Mouse (Mus musculus): ENCODE measurements around the gene Noct. TPM values are rescaled to one million over a fixed set of nuclear protein-coding genes. Genes with fewer than 3 reads are reported as not detected.

The Noct gene
- total and polyA plus RNA-seq, 3 experiments: 8.7 to 13.8 (median 12.0) TPM

GRCm38 (mm10) chr3:51200894-51201293, 23.4 kb upstream of the Noct start:
- H3K9me3 ChIP-seq (replicated peaks; ENCODE audit: low read length): peaks cover 6% of the 10 kb centered on the region
- dilution Hi-C loops (cut with MboI; ENCODE audit: extremely low pct_ligation_motif_present, extremely low pct_unique_long_range_greater_than_20kb, low sequenced_read_pairs) (no loop called here), in situ Hi-C loops (cut with MboI; ENCODE audit: low pct_ligation_motif_present, low pct_unique_long_range_greater_than_20kb, low sequenced_read_pairs) (loop anchor here (25.0 kb wide), 1 partner anchor 764 kb away; the partner anchor contains the start of gene Slc7a11)
- TF ChIP-seq RCOR1 (conservative IDR thresholded peaks at IDR 0.05; ENCODE audit: low read depth, low read length) (no peak), MYC (IDR thresholded peaks at IDR 0.05; ENCODE audit: low read depth, low read length) (no peak), SMC3 (IDR thresholded peaks at IDR 0.05; ENCODE audit: low read depth, low read length) (no peak), MAX (IDR thresholded peaks at IDR 0.05; ENCODE audit: low read length) (no peak), ELF1 (IDR thresholded peaks at IDR 0.05; ENCODE audit: low read depth, low read length) (no peak), MAZ (IDR thresholded peaks at IDR 0.05; ENCODE audit: low read depth, low read length) (no peak), ETS1 (conservative IDR thresholded peaks at IDR 0.05; ENCODE audit: low read depth, low read length) (no peak), CHD1 (IDR thresholded peaks at IDR 0.05; ENCODE audit: low read depth, low read length) (no peak), BHLHE40 (IDR thresholded peaks at IDR 0.05; ENCODE audit: low read depth, low read length) (no peak), EP300 (IDR thresholded peaks at IDR 0.05; ENCODE audit: low read length) (no peak)
- peaks cover 4% of the 10 kb centered on the region for H3K79me2 ChIP-seq (replicated peaks; ENCODE audit: control insufficient read depth, extremely low read depth, insufficient read depth, poor library complexity, severe bottlenecking)
- H3K4me3 ChIP-seq (replicated peaks in 1 of 3; ENCODE audit: low read depth in 2 of 3, low read length in 2 of 3, poor library complexity in 1 of 3): no peak overlapping the region
- no peak for DNase-seq (ENCODE audit: extremely low read depth)
- peaks cover 5 to 29% of the 10 kb centered on the region in 2 experiments for H3K4me1 ChIP-seq (ENCODE audit: control insufficient read depth in 1 of 2, insufficient read depth in 2 of 2)
- peaks cover 11 to 69% of the 10 kb centered on the region in 2 experiments for H3K36me3 ChIP-seq (replicated peaks in 1 of 2; ENCODE audit: control insufficient read depth in 1 of 2, insufficient read depth in 1 of 2, low read length in 1 of 2)
- no peak overlapping the region for H3K27ac ChIP-seq (ENCODE audit: insufficient read depth, low read depth)
- no peaks in the 10 kb centered on the region for H3K27me3 ChIP-seq (replicated peaks)
- no peak overlapping the region for H3K4me2 ChIP-seq (ENCODE audit: insufficient read depth, low read depth, poor library complexity, severe bottlenecking)
- no peak overlapping the region for H3K9ac ChIP-seq (ENCODE audit: insufficient read depth, low read depth)

GRCm38 (mm10) chr3:51201986-51202385, 22.3 kb upstream of the Noct start:
- peaks cover 5 to 29% of the 10 kb centered on the region in 2 experiments for H3K4me1 ChIP-seq (ENCODE audit: control insufficient read depth in 1 of 2, insufficient read depth in 2 of 2)
- peaks cover 11 to 75% of the 10 kb centered on the region in 2 experiments for H3K36me3 ChIP-seq (replicated peaks in 1 of 2; ENCODE audit: control insufficient read depth in 1 of 2, insufficient read depth in 1 of 2, low read length in 1 of 2)
- H3K27me3 ChIP-seq (replicated peaks): no peaks in the 10 kb centered on the region
- TF ChIP-seq MAFK (IDR thresholded peaks at IDR 0.05; ENCODE audit: insufficient replicate concordance, low read length) (0 out of 2 replicates have a peak, but pooled peaks have one; percentile 17), ETS1 (conservative IDR thresholded peaks at IDR 0.05; ENCODE audit: low read depth, low read length) (no peak), HCFC1 (IDR thresholded peaks at IDR 0.05; ENCODE audit: low read depth, low read length) (peak; percentile 49; the same call in 1 of the 2 replicates), ZMIZ1 (IDR thresholded peaks at IDR 0.05; ENCODE audit: low read depth, low read length) (no peak), ELF1 (IDR thresholded peaks at IDR 0.05; ENCODE audit: low read depth, low read length) (no peak), SIN3A (IDR thresholded peaks at IDR 0.05; ENCODE audit: low read length) (no peak), GABPA (IDR thresholded peaks at IDR 0.05; ENCODE audit: insufficient replicate concordance, low read depth, low read length) (no peak), POLR2AphosphoS2 (IDR thresholded peaks at IDR 0.05; ENCODE audit: low read depth, low read length) (no peak), POLR2A (IDR thresholded peaks at IDR 0.05; ENCODE audit: low read depth, low read length) (no peak), NRF1 (IDR thresholded peaks at IDR 0.05; ENCODE audit: low read depth, low read length) (no peak), USF2 (conservative IDR thresholded peaks at IDR 0.05; ENCODE audit: low read depth, low read length) (no peak), JUND (conservative IDR thresholded peaks at IDR 0.05; ENCODE audit: low read depth, low read length) (no peak)
- no peak overlapping the region for H3K4me2 ChIP-seq (ENCODE audit: insufficient read depth, low read depth, poor library complexity, severe bottlenecking)
- no peak for DNase-seq (ENCODE audit: extremely low read depth)
- H3K27ac ChIP-seq (ENCODE audit: insufficient read depth, low read depth): no peak overlapping the region
- H3K9ac ChIP-seq (ENCODE audit: insufficient read depth, low read depth): no peak overlapping the region
- no peak overlapping the region for H3K4me3 ChIP-seq (replicated peaks in 1 of 3; ENCODE audit: low read depth in 2 of 3, low read length in 2 of 3, poor library complexity in 1 of 3)
- H3K79me2 ChIP-seq (replicated peaks; ENCODE audit: control insufficient read depth, extremely low read depth, insufficient read depth, poor library complexity, severe bottlenecking): no peaks in the 10 kb centered on the region; the same call in 1 of the 2 replicates
- peaks cover 6% of the 10 kb centered on the region for H3K9me3 ChIP-seq (replicated peaks; ENCODE audit: low read length)
- dilution Hi-C loops (cut with MboI; ENCODE audit: extremely low pct_ligation_motif_present, extremely low pct_unique_long_range_greater_than_20kb, low sequenced_read_pairs) (no loop called here), in situ Hi-C loops (cut with MboI; ENCODE audit: low pct_ligation_motif_present, low pct_unique_long_range_greater_than_20kb, low sequenced_read_pairs) (loop anchor here (25.0 kb wide), 1 partner anchor 765 kb away; the partner anchor contains the start of gene Slc7a11)

Data from CH12.LX (cell line).